Mouse (Mus musculus) intestine, embryonic 16.5 days (tissue): ENCODE measurements at regions not wholly inside any gene's neighbourhood (a gene's known extent, or its start where the extent isn't known, plus 50 kb on each side); places are given as distances from the start of the nearest gene placed in this dataset.

ENCODE experiments used
- ATAC-seq: fragments of 200-750 bp; cut with Nextera tagmentation; 2 replicates; pipeline ENCODE4 v1.8.0; 2017; ENCODE audit warnings: moderate TSS enrichment, moderate library complexity
- H3K27ac ChIP-seq: fragments of 300-500 bp; sonication (generic); 2 replicates; pipeline ENCODE4 v1.5.1; 2014; ENCODE audit warnings: mild to moderate bottlenecking, low read length
- H3K27me3 ChIP-seq: fragments of 300-500 bp; sonication (generic); replicated peaks from 2 replicates; pipeline ENCODE4 v1.6.1; 2014; ENCODE audit warnings: low read length, control low read depth, mixed read lengths; ENCODE audit not compliant: control insufficient read depth, insufficient read depth
- H3K36me3 ChIP-seq: fragments of 300-500 bp; sonication (generic); 2 replicates; pipeline ENCODE4 v1.6.1; 2014; ENCODE audit warnings: low read length, control low read depth; ENCODE audit not compliant: control insufficient read depth, insufficient read depth
- H3K4me1 ChIP-seq: fragments of 300-500 bp; sonication (generic); 2 replicates; pipeline ENCODE4 v1.6.1; 2014; ENCODE audit warnings: low read length, control low read depth, mixed read lengths; ENCODE audit not compliant: control insufficient read depth, insufficient read depth
- H3K4me2 ChIP-seq: fragments of 300-500 bp; sonication (generic); 2 replicates; pipeline ENCODE4 v1.6.1; 2014; ENCODE audit warnings: low read depth, low read length, control low read depth
- H3K4me3 ChIP-seq: fragments of 300-500 bp; sonication (generic); 2 replicates; pipeline ENCODE4 v1.5.1; 2014; ENCODE audit warnings: mild to moderate bottlenecking, low read length
- H3K9ac ChIP-seq: fragments of 300-500 bp; sonication (generic); 2 replicates; pipeline ENCODE4 v1.6.1; 2014; ENCODE audit warnings: low read depth, low read length
- H3K9me3 ChIP-seq: fragments of 300-500 bp; sonication (generic); 2 replicates; pipeline ENCODE4 v1.6.1; 2016; ENCODE audit warnings: low read length, control low read depth; ENCODE audit not compliant: control insufficient read depth
- WGBS: fragments of 180-500 bp; shearing (Covaris S2); extraction: QIAGEN DNeasy Blood & Tissue Kit; methylation state at CpG from one replicate; pipeline ENCODE4 v1.1.7; 2014; 5-methylcytosine and 5-hydroxymethylcytosine counted together

GRCm38 (mm10) chr4:48725660-48726348 lies 62.5 kb downstream of the Cavin4 start:
- no peak for ATAC-seq
- 47% methylated on average over 13 of the region's 13 CpGs for WGBS
- Histone ChIP-seq H3K4me3 (no peak overlapping the region), H3K27ac (no peak overlapping the region), H3K36me3 (no peaks in the 10 kb centered on the region), H3K4me1 (no peaks in the 10 kb centered on the region), H3K9ac (no peak overlapping the region), H3K4me2 (no peak overlapping the region), H3K27me3 (no peaks in the 10 kb centered on the region), H3K9me3 (no peaks in the 10 kb centered on the region)

GRCm38 (mm10) chr4:48726349-48726835 lies 63.1 kb downstream of the Cavin4 start:
- Histone ChIP-seq H3K4me1 (no peaks in the 10 kb centered on the region), H3K36me3 (no peaks in the 10 kb centered on the region), H3K9ac (no peak overlapping the region), H3K4me2 (no peak overlapping the region), H3K4me3 (no peak overlapping the region), H3K9me3 (no peaks in the 10 kb centered on the region), H3K27me3 (no peaks in the 10 kb centered on the region), H3K27ac (no peak overlapping the region)
- 76% methylated on average over 11 of the region's 11 CpGs for WGBS
- no peak for ATAC-seq

GRCm38 (mm10) chr4:48734854-48735564 lies 71.7 kb downstream of the Cavin4 start:
- no peak overlapping the region for H3K4me2 ChIP-seq
- no peak overlapping the region for H3K27ac ChIP-seq
- no peaks in the 10 kb centered on the region for H3K27me3 ChIP-seq
- ATAC-seq = no peak
- no peaks in the 10 kb centered on the region for H3K9me3 ChIP-seq
- H3K4me3 ChIP-seq = no peak overlapping the region
- WGBS = 65% methylated on average over 10 of the region's 10 CpGs
- no peaks in the 10 kb centered on the region for H3K4me1 ChIP-seq
- no peaks in the 10 kb centered on the region for H3K36me3 ChIP-seq
- no peak overlapping the region for H3K9ac ChIP-seq

- no peak for ATAC-seq
- Histone ChIP-seq H3K9ac (no peak overlapping the region), H3K27ac (no peak overlapping the region), H3K36me3 (no peaks in the 10 kb centered on the region), H3K4me2 (no peak overlapping the region), H3K9me3 (no peaks in the 10 kb centered on the region), H3K4me3 (no peak overlapping the region), H3K27me3 (no peaks in the 10 kb centered on the region), H3K4me1 (no peaks in the 10 kb centered on the region)
- 82% methylated on average over 3 of the region's 3 CpGs for WGBS
These were observed 82.9 kb downstream of the Cavin4 start for GRCm38 (mm10) chr4:48746237-48746636.

GRCm38 (mm10) chr4:48749566-48749965 lies 86.3 kb downstream of the Cavin4 start:
- Histone ChIP-seq H3K9me3 (no peaks in the 10 kb centered on the region), H3K4me2 (no peak overlapping the region), H3K27me3 (no peaks in the 10 kb centered on the region), H3K4me3 (no peak overlapping the region), H3K27ac (no peak overlapping the region), H3K9ac (no peak overlapping the region), H3K4me1 (no peaks in the 10 kb centered on the region), H3K36me3 (no peaks in the 10 kb centered on the region)
- ATAC-seq = no peak
- 76% methylated on average over 7 of the region's 7 CpGs for WGBS

GRCm38 (mm10) chr4:48750087-48750486 lies 86.8 kb downstream of the Cavin4 start:
- Histone ChIP-seq H3K27me3 (no peaks in the 10 kb centered on the region), H3K4me1 (no peaks in the 10 kb centered on the region), H3K9me3 (no peaks in the 10 kb centered on the region), H3K27ac (no peak overlapping the region), H3K4me3 (no peak overlapping the region), H3K36me3 (no peaks in the 10 kb centered on the region), H3K4me2 (no peak overlapping the region), H3K9ac (no peak overlapping the region)
- ATAC-seq = 0 out of 2 replicates have a peak, but pooled peaks have one; percentile 36
- WGBS = 54% methylated on average over 5 of the region's 5 CpGs

GRCm38 (mm10) chr4:48754466-48755171 lies 91.3 kb downstream of the Cavin4 start:
- Histone ChIP-seq H3K4me1 (no peaks in the 10 kb centered on the region), H3K9me3 (no peaks in the 10 kb centered on the region), H3K27me3 (no peaks in the 10 kb centered on the region), H3K4me2 (no peak overlapping the region), H3K36me3 (no peaks in the 10 kb centered on the region), H3K9ac (no peak overlapping the region), H3K27ac (no peak overlapping the region), H3K4me3 (no peak overlapping the region)
- ATAC-seq = no peak
- 51% methylated on average over 13 of the region's 13 CpGs for WGBS

- WGBS = 76% methylated on average over 8 of the region's 8 CpGs
- H3K9me3 ChIP-seq = no peaks in the 10 kb centered on the region
These were observed 97.3 kb downstream of the Cavin4 start for GRCm38 (mm10) chr4:48760625-48761024.

GRCm38 (mm10) chr4:48766458-48766857 lies 103.1 kb downstream of the Cavin4 start:
- Histone ChIP-seq H3K4me1 (no peaks in the 10 kb centered on the region), H3K36me3 (no peaks in the 10 kb centered on the region), H3K27ac (no peak overlapping the region), H3K9me3 (no peaks in the 10 kb centered on the region), H3K4me3 (no peak overlapping the region), H3K9ac (no peak overlapping the region), H3K4me2 (no peak overlapping the region), H3K27me3 (no peaks in the 10 kb centered on the region)
- ATAC-seq = no peak
- WGBS = 84% methylated on average over 1 of the region's 1 CpGs

More at GRCm38 (mm10) chr4:48760625-48761024, 97.3 kb downstream of the Cavin4 start:
- Histone ChIP-seq H3K9ac (no peak overlapping the region), H3K27ac (no peak overlapping the region), H3K36me3 (no peaks in the 10 kb centered on the region), H3K4me1 (no peaks in the 10 kb centered on the region), H3K4me2 (no peak overlapping the region), H3K4me3 (no peak overlapping the region), H3K27me3 (no peaks in the 10 kb centered on the region)
- no peak for ATAC-seq
